Comparison of ENCODE assay signal across 12 mouse cellular contexts in genomic region chr9:96765410-96765809, GRCm38 (mm10). TPM values are rescaled to one million over a fixed set of nuclear protein-coding genes. Genes with fewer than 3 reads are reported as not detected.
A peak's percentile ranks its signal among the peaks of the same experiment; 100 is the strongest.
DNase-seq lines count a peak whose midpoint lies in the region; ATAC-seq lines count a peak whose summit lies in the region.
"Had no signal": no experiment of that assay in that cellular context is flagged by ENCODE, and none has a peak within 500 bp of the region (broad histone marks: within the 10 kb centered on the region; RNA-seq: fewer than 3 reads in every experiment).

No protein-coding gene starts in this region.

- ATAC-seq in kidney, embryonic 15.5 days (replicated peaks; ENCODE audit: low FRiP score), result peak; percentile 66; the same call in 1 of the 2 replicates
- ATAC-seq: midbrain, embryonic 15.5 days had no signal

- no peaks in the 10 kb centered on the region for H3K9me3 ChIP-seq in kidney, embryonic 15.5 days (replicated peaks)
- H3K9me3 ChIP-seq: limb, embryonic 15.5 days; midbrain, embryonic 15.5 days had no signal

- no peaks in the 10 kb centered on the region for H3K36me3 ChIP-seq in kidney, embryonic 15.5 days
- H3K36me3 ChIP-seq: limb, embryonic 15.5 days; midbrain, embryonic 15.5 days had no signal

- peaks cover 4% of the 10 kb centered on the region; the same call in 1 of the 2 replicates for H3K4me1 ChIP-seq in kidney, embryonic 15.5 days
- H3K4me1 ChIP-seq: midbrain, embryonic 15.5 days had no signal

- H3K27ac ChIP-seq in kidney, embryonic 15.5 days, result no peak overlapping the region
- H3K27ac ChIP-seq: kidney, postnatal 0 days; limb, embryonic 15.5 days; midbrain, embryonic 15.5 days had no signal

- H3K4me3 ChIP-seq in kidney, embryonic 15.5 days (replicated peaks), result no peak overlapping the region
- H3K4me3 ChIP-seq: limb, embryonic 15.5 days; midbrain, embryonic 15.5 days had no signal

- H3K4me2 ChIP-seq in kidney, embryonic 15.5 days, result no peak overlapping the region
- H3K4me2 ChIP-seq: limb, embryonic 15.5 days; midbrain, embryonic 15.5 days had no signal

- no peak for DNase-seq in kidney, postnatal 25 days
- DNase-seq in c-Kit-positive CD71-positive TER-119-positive erythroid progenitor cells, embryonic 14.5 days (ENCODE audit: low spot score), result peak; percentile 81
- DNase-seq in liver, result peak; percentile 85
- peak; percentile 23 to 40 for DNase-seq in spleen, postnatal 14 days (ENCODE audit: low spot score in 2 of 2)
- no peak for DNase-seq in layer of hippocampus, postnatal 14 days (ENCODE audit: low spot score in 2 of 2)
- DNase-seq in neural tube, embryonic 10.5 days (ENCODE audit: extremely low spot score, low spot score), result no peak
- no peak for DNase-seq in adrenal gland, postnatal 10 days
- DNase-seq: right cerebral cortex, postnatal 25 days had no signal

- no peak overlapping the region for H3K9ac ChIP-seq in kidney, embryonic 15.5 days
- H3K9ac ChIP-seq: limb, embryonic 15.5 days; midbrain, embryonic 15.5 days had no signal

- 43% methylated on average over 5 of the region's 5 CpGs for WGBS in kidney, embryonic 15.5 days

- no peaks in the 10 kb centered on the region for H3K27me3 ChIP-seq in kidney, embryonic 15.5 days
- H3K27me3 ChIP-seq: limb, embryonic 15.5 days; midbrain, embryonic 15.5 days had no signal

RNA-seq across cellular contexts. Expression of gene Zbtb38, which starts 12.8 kb away (rescaled TPM):
- polyA plus RNA-seq in kidney, embryonic 15.5 days (2015; fragmentation: Nextera tagmentation; extraction: Ambion mirVana), result 20.6 TPM in 2 replicates
- total RNA-seq in layer of hippocampus, postnatal 14 days (2021), result 10 to 100 TPM; 42.4 to 45.3 TPM
- total RNA-seq in adrenal gland, postnatal 10 days (2021), result 10 to 100 TPM; 35.7 to 37.8 TPM

Comparison
In these comparisons a context has a peak if more than half of its experiments do, and no peak if none do; other contexts are left out.
1. DNase-seq: peak in c-Kit-positive CD71-positive TER-119-positive erythroid progenitor cells, embryonic 14.5 days (single experiment), liver (single experiment) and spleen, postnatal 14 days (2 of 2); none in kidney, postnatal 25 days (0 of 2), layer of hippocampus, postnatal 14 days (0 of 2), neural tube, embryonic 10.5 days (single experiment) and adrenal gland, postnatal 10 days (single experiment).